Mouse (Mus musculus) left cerebral cortex, adult 9 months (tissue): Measurements from ENCODE around the gene Tmem126b.
A peak's percentile ranks its signal among the peaks of the same experiment; 100 is the strongest.

Experiments used
- DNase-seq, 2 experiments: peaks; one replicate each; pipeline ENCODE4 v3.0.0; 2022; ENCODE audit warnings: low spot score in 2 of 2

The Tmem126b gene

DNA sequence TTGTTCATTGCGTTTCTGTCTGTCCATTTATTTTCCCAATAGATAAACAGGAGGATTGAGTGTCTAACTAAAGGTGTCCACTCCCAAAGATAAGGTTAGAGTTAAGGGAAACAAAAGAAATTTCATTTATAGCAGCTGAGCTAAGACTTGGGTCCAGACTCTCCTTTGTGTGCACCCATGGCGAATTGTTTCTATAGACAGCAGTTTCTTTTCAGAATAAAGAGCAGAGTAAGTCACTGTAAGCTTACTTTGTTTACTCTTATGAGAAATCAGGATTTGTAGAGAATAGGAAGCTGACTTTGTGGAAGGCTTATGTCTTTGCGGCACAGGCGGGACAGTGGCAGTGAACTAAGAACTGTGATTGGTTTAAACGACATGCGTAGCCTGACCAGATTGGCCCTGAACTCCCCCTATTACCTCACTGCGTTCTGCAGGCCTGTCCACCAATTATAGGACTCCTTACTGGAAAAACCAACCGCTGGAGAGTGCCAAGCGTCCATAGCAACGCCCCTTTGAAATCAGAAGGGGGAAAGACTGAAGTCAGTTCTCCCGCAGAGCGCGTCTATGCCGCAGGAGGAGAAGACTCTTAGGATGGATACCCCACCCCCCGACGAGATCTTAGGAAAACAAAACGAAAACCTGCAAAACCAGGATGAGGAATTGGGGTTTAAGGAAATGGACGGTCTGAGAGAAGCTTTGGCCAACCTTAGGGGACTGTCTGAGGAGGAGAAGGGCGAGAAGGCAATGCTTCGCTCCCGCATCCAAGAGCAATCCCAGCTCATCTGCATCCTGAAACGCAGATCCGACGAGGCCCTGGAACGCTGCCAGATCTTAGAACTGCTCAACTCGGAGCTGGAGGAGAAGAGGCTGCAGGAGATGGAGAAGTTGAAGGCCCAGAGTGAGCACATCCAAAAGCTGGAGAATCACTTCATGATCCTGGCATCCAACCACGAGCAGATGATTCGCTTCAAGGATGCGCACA, 49.5 kb downstream of the Tmem126b start, which contains the start of gene Ccdc89:
Gene Ccdc89, plus strand, starts transcription at position 558 of the 982 bp plus-strand sequence.
- peak; percentile 76 to 86 for DNase-seq
